Mouse (Mus musculus) stomach, embryonic 15.5 days (tissue): ENCODE measurements around the gene Zfp281. TPM values are rescaled to one million over a fixed set of nuclear protein-coding genes. Genes with fewer than 3 reads are reported as not detected.

Source experiments
- ATAC-seq: fragments of 200-750 bp; cut with Nextera tagmentation; 2 replicates; pipeline ENCODE4 v1.8.0; 2017; ENCODE audit warnings: low read depth, moderate number of reproducible peaks, moderate TSS enrichment; ENCODE audit not compliant: insufficient read depth, low FRiP score
- H3K27ac ChIP-seq: fragments of 300-500 bp; sonication (generic); 2 replicates; pipeline ENCODE4 v1.5.1; 2015; ENCODE audit warnings: mild to moderate bottlenecking, inconsistent platforms
- H3K27me3 ChIP-seq: fragments of 300-500 bp; sonication (generic); replicated peaks from 2 replicates; pipeline ENCODE4 v1.6.1; 2015; ENCODE audit warnings: inconsistent platforms
- H3K36me3 ChIP-seq: fragments of 300-500 bp; sonication (generic); 2 replicates; pipeline ENCODE4 v1.6.1; 2015; ENCODE audit warnings: inconsistent platforms
- H3K4me1 ChIP-seq: fragments of 300-500 bp; sonication (generic); 2 replicates; pipeline ENCODE4 v1.6.1; 2015; ENCODE audit warnings: inconsistent platforms
- H3K4me2 ChIP-seq: fragments of 300-500 bp; sonication (generic); 2 replicates; pipeline ENCODE4 v1.6.1; 2015; ENCODE audit warnings: mild to moderate bottlenecking, inconsistent platforms
- H3K4me3 ChIP-seq: fragments of 300-500 bp; sonication (generic); replicated peaks from 2 replicates; pipeline ENCODE4 v1.5.1; 2015; ENCODE audit warnings: inconsistent platforms
- H3K9ac ChIP-seq: fragments of 300-500 bp; sonication (generic); 2 replicates; pipeline ENCODE4 v1.6.1; 2015; ENCODE audit warnings: inconsistent platforms
- H3K9me3 ChIP-seq: fragments of 300-500 bp; sonication (generic); 2 replicates; pipeline ENCODE4 v1.6.1; 2016; ENCODE audit warnings: inconsistent platforms
- WGBS: fragments of 180-500 bp; shearing (Covaris S2); methylation state at CpG from one replicate; pipeline ENCODE4 v1.1.7; 2015; 5-methylcytosine and 5-hydroxymethylcytosine counted together
- polyA plus RNA-seq: library from polyadenylated mRNA; unstranded; fragments of >200 nt; fragmentation: Nextera tagmentation; extraction: Ambion mirVana; gene quantifications from 2 replicates; pipeline ENCODE4 v1.2.1, GENCODE M21; 2015

Zfp281 gene
- 16.0 and 16.7 TPM in 2 replicates for polyA plus RNA-seq

DNA sequence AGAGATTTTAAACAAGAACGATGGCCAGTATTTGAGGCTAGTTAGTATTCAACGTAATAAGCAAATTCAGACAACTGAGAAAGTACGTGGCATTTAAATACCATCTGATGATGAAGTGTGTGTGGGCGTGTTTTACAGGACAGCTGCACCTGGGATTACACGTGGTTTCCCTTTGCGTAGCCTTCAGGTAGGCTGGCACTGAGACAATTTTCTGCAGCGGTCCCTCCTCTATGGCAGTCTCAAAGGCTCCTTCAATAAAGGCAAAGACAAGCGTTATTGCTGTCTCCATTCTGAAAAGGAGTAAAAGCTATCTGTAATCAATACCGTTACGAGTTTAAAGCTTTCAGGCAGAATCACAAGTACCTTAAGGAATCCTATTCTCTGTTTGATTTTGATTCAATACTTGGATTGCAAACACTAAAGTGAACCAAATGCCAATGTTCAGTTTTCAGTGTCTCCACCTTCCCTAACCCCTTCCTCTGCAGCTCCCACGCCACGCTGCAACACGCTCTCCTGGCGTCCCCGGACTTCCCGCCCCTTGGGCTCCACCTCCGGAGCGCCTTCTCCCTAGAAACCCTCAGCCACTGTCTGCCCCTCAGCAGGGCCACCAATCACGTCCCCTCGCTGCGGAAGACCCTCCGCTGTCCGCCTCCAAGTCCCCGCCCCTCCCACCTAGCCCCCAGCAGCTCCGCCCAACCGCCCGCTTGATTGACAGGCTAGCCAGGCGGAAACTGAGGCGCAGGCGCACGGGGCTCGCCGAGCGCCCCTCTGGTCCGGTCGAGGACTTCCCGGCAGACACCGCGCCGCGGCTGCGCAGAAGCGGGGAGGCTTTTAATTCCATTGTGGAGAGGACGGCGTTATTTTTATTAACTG is at the start of gene Zfp281:
TSS of gene Zfp281 (plus strand) at position 756 of the 873 bp plus-strand sequence.
- Histone ChIP-seq H3K4me3 (peak within 1 kb of the TSS; percentile 76), H3K27ac (peak within 1 kb of the TSS; percentile 90), H3K36me3 (no peaks in the 10 kb centered on the region), H3K4me1 (peaks cover 13% of the 10 kb centered on the region), H3K9ac (peak within 1 kb of the TSS; percentile 94), H3K9me3 (no peaks in the 10 kb centered on the region), H3K27me3 (no peaks in the 10 kb centered on the region), H3K4me2 (peak within 1 kb of the TSS; percentile 79)
- ATAC-seq, result peak; percentile 98
- WGBS, result 1% methylated on average over 45 of the region's 45 CpGs

DNA sequence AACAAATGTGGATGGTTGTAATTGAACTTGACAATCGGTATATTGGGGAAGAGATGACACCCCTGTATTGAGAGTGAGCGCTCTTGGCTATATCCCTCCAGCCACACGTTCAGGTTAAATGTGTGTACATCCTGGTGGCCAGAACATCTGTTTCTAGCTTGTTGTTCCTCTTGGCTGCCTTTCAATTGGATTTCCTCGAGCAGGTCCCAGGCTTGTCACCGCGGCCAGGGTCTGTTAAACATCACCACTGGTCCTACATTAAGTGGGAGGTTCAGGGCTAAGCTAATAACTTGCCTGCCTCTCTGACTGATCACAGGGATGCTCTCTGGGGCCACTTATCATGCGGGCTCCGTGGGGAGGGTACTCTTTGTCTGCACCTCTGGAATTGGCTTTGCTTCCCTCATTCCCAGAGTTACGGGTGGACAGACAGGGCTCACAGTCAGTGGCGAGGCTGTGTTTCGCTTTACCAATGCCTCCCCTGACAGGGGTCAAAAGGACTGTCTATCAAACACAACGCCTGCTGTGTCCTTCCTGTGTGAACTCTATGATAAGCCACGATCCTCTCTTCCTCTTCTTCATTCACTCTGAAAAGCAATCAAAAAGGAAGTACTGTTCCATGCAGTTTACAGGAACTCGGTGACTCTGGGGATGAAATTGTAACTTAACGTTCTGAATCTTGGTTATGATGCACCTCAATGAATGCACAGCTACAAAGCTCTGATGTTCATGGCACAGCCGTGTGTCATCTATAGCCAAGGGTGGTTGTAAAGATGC is 46.6 kb upstream of the Zfp281 start:
- ATAC-seq, result no peak; the same call in 1 of the 2 replicates
- Histone ChIP-seq H3K4me1 (peaks cover 5% of the 10 kb centered on the region; the same call in 1 of the 2 replicates), H3K4me3 (no peak overlapping the region), H3K27me3 (no peaks in the 10 kb centered on the region), H3K9me3 (no peaks in the 10 kb centered on the region), H3K27ac (no peak overlapping the region), H3K4me2 (no peak overlapping the region), H3K9ac (no peak overlapping the region), H3K36me3 (no peaks in the 10 kb centered on the region)
- WGBS, result 37% methylated on average over 16 of the region's 16 CpGs

- no peak overlapping the region for H3K9ac ChIP-seq
- no peaks in the 10 kb centered on the region for H3K27me3 ChIP-seq
- H3K36me3 ChIP-seq, result no peaks in the 10 kb centered on the region
- no peak overlapping the region for H3K27ac ChIP-seq
- H3K9me3 ChIP-seq, result no peaks in the 10 kb centered on the region
- H3K4me2 ChIP-seq, result no peak overlapping the region
- H3K4me1 ChIP-seq, result peaks cover 5% of the 10 kb centered on the region; the same call in 1 of the 2 replicates
- 83% methylated on average over 14 of the region's 14 CpGs for WGBS
- no peak overlapping the region for H3K4me3 ChIP-seq
- ATAC-seq, result no peak
Observed at GRCm38 (mm10) chr1:136579360-136579759, 45.3 kb upstream of the Zfp281 start.

- no peaks in the 10 kb centered on the region for H3K9me3 ChIP-seq
- WGBS, result 62% methylated on average over 8 of the region's 8 CpGs
- H3K36me3 ChIP-seq, result no peaks in the 10 kb centered on the region
- no peak for ATAC-seq
- no peaks in the 10 kb centered on the region for H3K27me3 ChIP-seq
- H3K4me3 ChIP-seq, result no peak overlapping the region
- no peak overlapping the region for H3K4me2 ChIP-seq
- H3K4me1 ChIP-seq, result peaks cover 5% of the 10 kb centered on the region; the same call in 1 of the 2 replicates
- no peak overlapping the region for H3K27ac ChIP-seq
- H3K9ac ChIP-seq, result no peak overlapping the region
Observed at GRCm38 (mm10) chr1:136580266-136580665, 44.4 kb upstream of the Zfp281 start.

GRCm38 (mm10) chr1:136581841-136582240 is 42.9 kb upstream of the Zfp281 start:
- Histone ChIP-seq H3K27ac (no peak overlapping the region), H3K4me2 (no peak overlapping the region), H3K9ac (no peak overlapping the region), H3K4me1 (peaks cover 5% of the 10 kb centered on the region; the same call in 1 of the 2 replicates), H3K4me3 (no peak overlapping the region), H3K36me3 (no peaks in the 10 kb centered on the region), H3K27me3 (no peaks in the 10 kb centered on the region), H3K9me3 (no peaks in the 10 kb centered on the region)
- WGBS, result 84% methylated on average over 8 of the region's 8 CpGs
- ATAC-seq, result no peak

- no peaks in the 10 kb centered on the region for H3K9me3 ChIP-seq
- H3K4me3 ChIP-seq, result no peak overlapping the region
- no peak overlapping the region for H3K27ac ChIP-seq
- no peaks in the 10 kb centered on the region for H3K27me3 ChIP-seq
- WGBS, result 65% methylated on average over 13 of the region's 13 CpGs
- no peaks in the 10 kb centered on the region for H3K36me3 ChIP-seq
- no peak overlapping the region for H3K9ac ChIP-seq
- 0 out of 2 replicates have a peak, but pooled peaks cover 6% of the 10 kb centered on the region for H3K4me1 ChIP-seq
- H3K4me2 ChIP-seq, result no peak overlapping the region
- ATAC-seq, result no peak
Observed at GRCm38 (mm10) chr1:136587761-136588405, 36.8 kb upstream of the Zfp281 start.

- H3K27me3 ChIP-seq, result no peaks in the 10 kb centered on the region
- H3K36me3 ChIP-seq, result no peaks in the 10 kb centered on the region
- no peak overlapping the region for H3K4me3 ChIP-seq
- 17% methylated on average over 9 of the region's 9 CpGs for WGBS
- H3K9ac ChIP-seq, result no peak overlapping the region
- peak overlapping the region; percentile 39 for H3K4me2 ChIP-seq
- no peak overlapping the region for H3K27ac ChIP-seq
- ATAC-seq, result no peak
- 0 out of 2 replicates have a peak, but pooled peaks cover 6% of the 10 kb centered on the region for H3K4me1 ChIP-seq
- no peaks in the 10 kb centered on the region for H3K9me3 ChIP-seq
Observed at GRCm38 (mm10) chr1:136588908-136589307, 35.8 kb upstream of the Zfp281 start.

DNA sequence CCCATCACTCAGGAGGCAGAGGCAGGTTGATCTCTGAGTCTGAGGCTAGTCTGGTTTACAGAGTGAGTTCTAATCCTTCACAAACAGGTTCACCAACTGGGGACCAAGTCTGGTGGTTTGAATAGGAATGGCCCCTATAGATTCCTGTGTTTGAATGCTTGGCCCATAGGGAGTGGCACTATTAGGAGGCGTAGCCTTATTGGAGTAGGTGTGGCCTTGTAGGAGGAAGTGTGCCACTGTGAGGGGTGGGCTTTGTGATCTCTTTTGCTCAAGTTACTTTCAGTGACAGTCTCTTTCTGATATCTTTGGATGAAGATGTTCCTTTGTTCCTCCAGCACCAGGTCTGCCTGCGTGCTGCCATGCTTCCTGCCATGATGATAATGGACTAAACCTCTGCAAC is 32.0 kb upstream of the Zfp281 start:
- H3K27ac ChIP-seq, result no peak overlapping the region
- 90% methylated on average over 2 of the region's 2 CpGs for WGBS
- no peak overlapping the region for H3K4me3 ChIP-seq
- H3K36me3 ChIP-seq, result no peaks in the 10 kb centered on the region
- no peak overlapping the region for H3K9ac ChIP-seq
- no peak for ATAC-seq
- no peaks in the 10 kb centered on the region for H3K9me3 ChIP-seq
- H3K4me1 ChIP-seq, result 0 out of 2 replicates have a peak, but pooled peaks cover 6% of the 10 kb centered on the region
- no peak overlapping the region for H3K4me2 ChIP-seq
- no peaks in the 10 kb centered on the region for H3K27me3 ChIP-seq

GRCm38 (mm10) chr1:136594235-136594850 is 30.4 kb upstream of the Zfp281 start:
- no peak overlapping the region for H3K4me2 ChIP-seq
- no peaks in the 10 kb centered on the region for H3K36me3 ChIP-seq
- no peaks in the 10 kb centered on the region for H3K9me3 ChIP-seq
- no peaks in the 10 kb centered on the region for H3K4me1 ChIP-seq
- no peak for ATAC-seq
- 79% methylated on average over 5 of the region's 5 CpGs for WGBS
- no peak overlapping the region for H3K27ac ChIP-seq
- no peak overlapping the region for H3K4me3 ChIP-seq
- H3K9ac ChIP-seq, result no peak overlapping the region
- no peaks in the 10 kb centered on the region for H3K27me3 ChIP-seq

- Histone ChIP-seq H3K36me3 (no peaks in the 10 kb centered on the region), H3K4me2 (no peak overlapping the region), H3K27me3 (no peaks in the 10 kb centered on the region), H3K4me1 (no peaks in the 10 kb centered on the region), H3K9ac (no peak overlapping the region), H3K27ac (no peak overlapping the region), H3K4me3 (no peak overlapping the region), H3K9me3 (no peaks in the 10 kb centered on the region)
- ATAC-seq, result no peak
- WGBS, result 77% methylated on average over 2 of the region's 2 CpGs
Observed at GRCm38 (mm10) chr1:136596821-136597220, 27.9 kb upstream of the Zfp281 start.

GRCm38 (mm10) chr1:136598286-136598685 is 26.4 kb upstream of the Zfp281 start:
- H3K4me3 ChIP-seq, result no peak overlapping the region
- H3K27ac ChIP-seq, result no peak overlapping the region
- H3K36me3 ChIP-seq, result no peaks in the 10 kb centered on the region
- ATAC-seq, result no peak
- no peak overlapping the region for H3K4me2 ChIP-seq
- no peak overlapping the region for H3K9ac ChIP-seq
- no peaks in the 10 kb centered on the region for H3K4me1 ChIP-seq
- H3K9me3 ChIP-seq, result no peaks in the 10 kb centered on the region
- 76% methylated on average over 5 of the region's 5 CpGs for WGBS
- H3K27me3 ChIP-seq, result no peaks in the 10 kb centered on the region
